Mouse (Mus musculus): ENCODE results near the gene Tpcn1.

GRCm38 (mm10) chr5:120568336-120568768, 20.1 kb downstream of the Tpcn1 start:
- TF ChIP-seq CTCF (IDR thresholded peaks at IDR 0.05; ENCODE audit: low read depth, low read length) (no peak), POLR2A (IDR thresholded peaks at IDR 0.05; ENCODE audit: extremely low read depth, insufficient read depth, low read length) (no peak)
